Mouse (Mus musculus): Measurements from ENCODE around the gene Atp2b4. TPM values are rescaled to one million over a fixed set of nuclear protein-coding genes. Genes with fewer than 3 reads are reported as not detected.

Gene Atp2b4
- total RNA-seq, 2 experiments from 2014 or later = 30.7 to 40.5 TPM

- no peak for ATAC-seq (replicated peaks; ENCODE audit: poor library complexity)
These were observed 1.9 kb downstream of the Atp2b4 start for GRCm38 (mm10) chr1:133798821-133799415.

- 0 out of 2 replicates have a peak, but pooled peaks have one; percentile 10 for ATAC-seq (replicated peaks; ENCODE audit: poor library complexity)
These were observed 2.6 kb downstream of the Atp2b4 start for GRCm38 (mm10) chr1:133797979-133798820.

- ATAC-seq (replicated peaks; ENCODE audit: poor library complexity) = no peak
These were observed 3.4 kb downstream of the Atp2b4 start for GRCm38 (mm10) chr1:133797327-133797978.

GRCm38 (mm10) chr1:133793646-133794045 lies 7.2 kb downstream of the Atp2b4 start:
- ATAC-seq (replicated peaks; ENCODE audit: poor library complexity) = 0 out of 2 replicates have a peak, but pooled peaks have one; percentile 45

DNA sequence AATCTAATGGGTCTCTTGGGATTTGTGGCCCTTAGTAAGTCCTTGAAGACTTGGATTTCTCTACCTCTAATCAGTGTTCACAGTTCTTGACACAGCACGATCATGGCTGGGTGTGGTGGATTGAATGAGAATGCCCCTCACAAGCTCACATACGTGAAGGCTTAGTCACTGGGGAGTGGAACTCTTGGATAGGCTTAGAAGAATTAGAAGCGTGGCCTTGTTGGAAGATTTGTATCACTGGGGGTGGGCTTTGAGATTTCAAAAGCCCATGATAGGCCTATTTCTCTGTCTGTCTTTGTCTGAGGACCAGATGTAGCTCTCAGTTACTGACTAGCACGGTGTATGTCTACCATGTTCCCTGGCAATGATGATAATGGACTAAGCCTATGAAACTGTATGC lies 10.8 kb downstream of the Atp2b4 start:
- no peak for ATAC-seq (replicated peaks; ENCODE audit: poor library complexity)

DNA sequence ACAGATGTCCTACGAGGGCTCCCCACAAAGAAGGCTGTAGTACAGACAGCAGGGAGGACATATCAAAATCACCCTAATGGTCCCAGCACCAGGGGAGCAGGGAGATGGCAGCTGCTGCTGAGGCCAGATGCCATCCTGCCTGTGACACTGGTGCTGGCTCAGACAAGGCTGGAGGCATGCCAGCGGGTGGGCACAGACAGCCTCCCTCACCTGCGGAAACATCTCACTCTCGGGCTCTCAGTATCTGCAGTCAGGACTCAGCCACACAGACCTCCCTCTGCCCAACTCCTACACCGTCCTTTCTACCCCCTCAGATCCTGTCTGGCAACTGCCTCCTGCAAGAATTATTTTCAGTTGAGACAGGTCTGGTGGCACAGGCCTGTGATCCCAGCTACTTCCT lies 12.0 kb downstream of the Atp2b4 start:
- ATAC-seq (replicated peaks; ENCODE audit: poor library complexity) = no peak

GRCm38 (mm10) chr1:133787500-133788210 lies 13.2 kb downstream of the Atp2b4 start:
- ATAC-seq (replicated peaks; ENCODE audit: poor library complexity) = peak; percentile 34

DNA sequence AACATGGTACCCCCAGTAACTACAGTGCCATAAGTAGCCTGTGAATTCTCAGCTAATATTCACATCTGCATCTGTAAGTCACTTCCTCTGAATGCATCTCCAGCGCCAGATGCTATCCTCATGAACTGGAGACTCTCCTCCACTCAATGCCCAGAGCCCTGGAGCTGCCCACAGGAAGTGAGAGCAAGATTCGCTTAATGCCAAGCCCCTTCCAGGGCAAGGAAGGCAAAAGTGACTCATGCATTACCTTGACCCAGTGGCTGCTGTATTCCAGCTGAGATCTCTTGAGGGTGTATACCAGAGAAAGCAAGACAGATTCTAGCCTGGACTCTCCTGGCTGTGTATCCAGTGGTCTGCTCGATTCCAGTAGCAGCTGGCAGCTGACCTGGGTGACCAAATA lies 16.2 kb downstream of the Atp2b4 start:
- ATAC-seq (replicated peaks; ENCODE audit: poor library complexity) = peak; percentile 31; the same call in 1 of the 2 replicates

GRCm38 (mm10) chr1:133781531-133781930 lies 19.3 kb downstream of the Atp2b4 start:
- no peak for ATAC-seq (replicated peaks; ENCODE audit: poor library complexity)

GRCm38 (mm10) chr1:133779043-133779442 lies 21.8 kb downstream of the Atp2b4 start:
- peak; percentile 42; the same call in 1 of the 2 replicates for ATAC-seq (replicated peaks; ENCODE audit: poor library complexity)

DNA sequence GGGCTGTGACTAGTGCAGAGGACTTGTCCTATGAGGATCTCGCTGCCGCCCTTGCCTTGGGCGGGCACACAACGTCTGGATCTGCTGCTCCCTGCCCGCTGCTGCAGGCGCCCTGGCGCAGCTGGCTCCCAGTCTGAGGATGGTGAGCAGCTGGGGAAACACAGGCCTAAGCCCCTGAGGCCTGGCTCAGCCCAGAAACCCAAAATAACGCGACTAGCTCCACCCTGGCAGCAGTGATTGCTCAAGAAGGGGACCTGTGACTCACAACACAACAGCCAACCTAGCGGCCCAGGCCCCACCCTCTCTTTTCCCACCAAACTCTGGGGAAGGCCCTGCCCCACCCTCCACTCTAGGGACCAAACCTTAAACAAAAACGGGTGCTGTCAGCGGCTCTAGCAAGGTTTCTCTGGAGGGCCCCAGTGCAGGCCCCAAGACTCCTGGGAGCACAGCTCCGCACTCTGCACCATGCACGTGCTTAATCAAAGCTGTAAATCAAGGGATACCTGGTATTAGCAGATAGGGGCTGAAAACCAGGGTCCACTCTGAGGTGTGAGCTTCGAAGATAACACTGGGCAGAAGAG lies 23.1 kb downstream of the Atp2b4 start:
- ATAC-seq (replicated peaks; ENCODE audit: poor library complexity) = peak; percentile 82

DNA sequence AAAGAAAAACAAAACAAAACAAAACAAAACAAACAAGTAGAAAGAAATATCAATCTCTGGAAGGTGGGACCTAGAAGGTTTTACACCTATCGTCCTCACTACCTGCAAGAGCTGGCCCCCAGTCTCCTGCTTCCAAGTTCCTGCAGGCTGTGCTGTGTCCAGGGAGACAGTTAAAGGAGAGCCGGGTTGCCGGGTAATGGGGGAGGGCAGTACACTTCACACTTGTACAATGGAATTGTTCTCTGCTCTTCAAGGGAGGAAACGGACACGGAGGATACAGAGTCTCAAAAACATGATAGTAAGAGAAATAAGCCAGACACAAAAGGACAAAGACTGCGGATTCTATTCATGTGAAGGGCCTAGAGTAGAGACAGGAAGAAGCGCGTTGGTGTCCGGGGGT lies 28.3 kb downstream of the Atp2b4 start:
- no peak for ATAC-seq (replicated peaks; ENCODE audit: poor library complexity)

- no peak for ATAC-seq (replicated peaks; ENCODE audit: poor library complexity)
These were observed 28.9 kb downstream of the Atp2b4 start for GRCm38 (mm10) chr1:133771831-133772399.

- no peak for ATAC-seq (replicated peaks; ENCODE audit: poor library complexity)
These were observed 32.8 kb downstream of the Atp2b4 start for GRCm38 (mm10) chr1:133767994-133768393.

- no peak for ATAC-seq (replicated peaks; ENCODE audit: poor library complexity)
These were observed 33.8 kb downstream of the Atp2b4 start for GRCm38 (mm10) chr1:133766901-133767529.

- no peak for ATAC-seq (replicated peaks; ENCODE audit: poor library complexity)
These were observed 35.5 kb downstream of the Atp2b4 start for GRCm38 (mm10) chr1:133765376-133765775.

- ATAC-seq (replicated peaks; ENCODE audit: poor library complexity) = no peak
These were observed 37.9 kb downstream of the Atp2b4 start for GRCm38 (mm10) chr1:133762946-133763422.

DNA sequence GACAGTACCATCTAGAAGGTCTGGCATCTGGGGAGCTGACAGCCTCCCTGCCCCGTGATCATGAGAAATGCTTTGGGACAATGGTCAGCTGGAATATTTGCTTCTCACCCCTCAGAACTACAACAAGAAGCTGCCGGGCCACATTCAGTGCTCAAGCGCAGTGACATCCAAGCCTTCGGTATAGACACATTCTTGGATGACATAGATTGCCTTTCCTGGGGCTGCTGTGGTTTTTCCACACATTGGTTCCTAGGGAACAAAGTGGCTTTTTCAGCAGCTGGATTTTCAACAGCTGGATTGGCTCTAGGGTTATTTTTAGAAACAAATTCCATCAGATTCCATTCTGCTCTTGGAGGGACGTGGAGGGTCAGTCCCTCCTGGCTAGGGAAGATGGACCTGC lies 39.6 kb downstream of the Atp2b4 start:
- ATAC-seq (replicated peaks; ENCODE audit: poor library complexity) = no peak

- peak; percentile 92 for ATAC-seq (replicated peaks; ENCODE audit: poor library complexity)
These were observed 46.4 kb downstream of the Atp2b4 start for GRCm38 (mm10) chr1:133754317-133754868.
